Mouse (Mus musculus) heart, postnatal 0 days (tissue): ENCODE results near the gene A730061H03Rik. TPM values are rescaled to one million over a fixed set of nuclear protein-coding genes. Genes with fewer than 3 reads are reported as not detected.

Experiments used
- ATAC-seq: fragments of 200-750 bp; cut with Nextera tagmentation; 2 replicates; pipeline ENCODE4 v1.8.0; 2017; ENCODE audit warnings: low read depth, moderate number of reproducible peaks, moderate library complexity; ENCODE audit not compliant: insufficient read depth
- DNase-seq: peaks from one replicate; pipeline ENCODE4 v3.0.0-alpha.2; 2016; ENCODE audit warnings: low spot score
- H3K27ac ChIP-seq: fragments of 300-500 bp; sonication (generic); 2 replicates; pipeline ENCODE4 v1.5.1; 2014; ENCODE audit warnings: low read depth, mild to moderate bottlenecking
- H3K27me3 ChIP-seq: fragments of 300-500 bp; sonication (generic); 2 replicates; pipeline ENCODE4 v1.6.1; 2014; ENCODE audit warnings: low read length, mixed read lengths; ENCODE audit not compliant: control insufficient read depth, insufficient read depth
- H3K36me3 ChIP-seq: fragments of 300-500 bp; sonication (generic); replicated peaks from 2 replicates; pipeline ENCODE4 v1.6.1; 2014; ENCODE audit warnings: low read length, mixed read lengths; ENCODE audit not compliant: control insufficient read depth, insufficient read depth
- H3K4me1 ChIP-seq: fragments of 300-500 bp; sonication (generic); 2 replicates; pipeline ENCODE4 v1.6.1; 2014; ENCODE audit warnings: antibody characterized with exemption; ENCODE audit not compliant: control insufficient read depth, insufficient read depth
- H3K4me2 ChIP-seq: fragments of 300-500 bp; sonication (generic); 2 replicates; pipeline ENCODE4 v1.6.1; 2014; ENCODE audit warnings: low read depth, mild to moderate bottlenecking, low read length, moderate library complexity
- H3K4me3 ChIP-seq: fragments of 300-500 bp; sonication (generic); 2 replicates; pipeline ENCODE4 v1.5.1; 2014; ENCODE audit warnings: low read depth, low read length
- H3K9ac ChIP-seq: fragments of 300-500 bp; sonication (generic); replicated peaks from 2 replicates; pipeline ENCODE4 v1.6.1; 2014; ENCODE audit warnings: low read depth, low read length, mixed read lengths
- H3K9me3 ChIP-seq: fragments of 300-500 bp; sonication (generic); replicated peaks from 2 replicates; pipeline ENCODE4 v1.6.1; 2016; ENCODE audit warnings: low read length; ENCODE audit not compliant: control insufficient read depth
- CTCF ChIP-seq: IDR thresholded peaks from 2 replicates; pipeline ENCODE4 v1.5.1; 2016; ENCODE audit warnings: antibody characterized with exemption, control low read depth, low read depth
- EP300 ChIP-seq: IDR thresholded peaks from 2 replicates; pipeline ENCODE4 v1.6.1; 2016; ENCODE audit warnings: antibody characterized with exemption, low read depth
- WGBS: fragments of 180-500 bp; shearing (Covaris S2); extraction: QIAGEN DNeasy Blood & Tissue Kit; methylation state at CpG from one replicate; pipeline ENCODE4 v1.1.7; 2014; 5-methylcytosine and 5-hydroxymethylcytosine counted together
- polyA plus RNA-seq: library from polyadenylated mRNA; unstranded; fragments of >200 nt; fragmentation: Nextera tagmentation; extraction: Ambion mirVana; gene quantifications from 2 replicates; pipeline ENCODE4 v1.2.1, GENCODE M21; 2015
- total RNA-seq: library from RNA; depleted of rRNA; stranded (reverse); fragments of >200 nt; gene quantifications from 2 replicates; pipeline ENCODE4 v1.2.3, GENCODE M21; 2014; ENCODE audit warnings: low replicate concordance

A730061H03Rik gene
- total and polyA plus RNA-seq, 2 experiments from 2014 or later = 1.4 to 15.5 TPM

DNA sequence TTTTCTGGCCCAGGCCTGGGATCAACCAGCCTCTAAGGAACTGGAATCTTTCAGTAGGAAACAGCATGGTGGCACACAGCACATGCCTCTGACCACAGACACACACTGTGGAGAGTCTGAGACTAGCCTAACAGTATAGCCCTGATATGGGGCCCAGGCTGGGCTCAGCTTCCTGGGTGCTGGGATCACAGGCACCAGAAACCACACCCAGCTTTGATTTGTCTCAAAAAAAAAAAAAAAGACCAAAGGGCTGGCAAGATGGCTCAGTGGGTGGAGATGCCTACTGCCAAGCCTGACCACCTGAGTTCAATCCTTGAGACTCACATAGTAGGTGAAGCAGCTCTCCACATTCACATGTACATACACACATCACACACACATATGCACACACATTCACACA is 5.6 kb downstream of the A730061H03Rik start:
- no peak overlapping the region for H3K4me3 ChIP-seq
- no peak overlapping the region for H3K27ac ChIP-seq
- H3K4me2 ChIP-seq = no peak overlapping the region
- H3K36me3 ChIP-seq = no peaks in the 10 kb centered on the region; the same call in 1 of the 2 replicates
- no peak for DNase-seq
- TF ChIP-seq CTCF (no peak), EP300 (no peak)
- H3K9me3 ChIP-seq = no peaks in the 10 kb centered on the region
- no peaks in the 10 kb centered on the region for H3K27me3 ChIP-seq
- no peak overlapping the region for H3K9ac ChIP-seq
- H3K4me1 ChIP-seq = no peaks in the 10 kb centered on the region
- ATAC-seq = no peak

DNA sequence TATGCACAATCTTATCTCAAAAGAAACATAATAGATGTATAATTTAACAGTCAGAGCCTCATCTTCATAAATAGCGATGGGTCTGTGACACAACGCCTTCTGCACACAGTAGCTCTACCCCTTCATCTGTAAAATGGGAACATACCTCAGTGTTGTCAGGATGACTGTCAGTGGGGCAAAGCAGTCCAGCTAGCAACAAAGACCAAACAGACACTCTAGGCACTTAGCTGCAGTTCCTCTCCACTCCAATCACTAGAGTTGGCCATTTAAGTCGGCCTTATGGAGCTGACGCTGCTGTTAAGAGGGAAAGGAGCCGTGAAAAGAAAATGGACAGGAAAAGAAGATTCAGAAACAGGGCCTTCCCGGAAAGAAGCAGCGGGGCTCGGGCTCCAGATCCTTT is 8.4 kb downstream of the A730061H03Rik start:
- Histone ChIP-seq H3K4me2 (no peak overlapping the region), H3K4me1 (no peaks in the 10 kb centered on the region), H3K27ac (no peak overlapping the region), H3K9ac (no peak overlapping the region), H3K9me3 (no peaks in the 10 kb centered on the region), H3K36me3 (peaks cover 27% of the 10 kb centered on the region), H3K27me3 (no peaks in the 10 kb centered on the region), H3K4me3 (no peak overlapping the region)
- TF ChIP-seq EP300 (no peak), CTCF (no peak)
- ATAC-seq (no peak), DNase-seq (no peak)
- WGBS = 87% methylated on average over 8 of the region's 8 CpGs

GRCm38 (mm10) chr14:55551347-55551746 is 8.9 kb downstream of the A730061H03Rik start:
- ATAC-seq = no peak
- H3K4me1 ChIP-seq = no peaks in the 10 kb centered on the region
- no peaks in the 10 kb centered on the region for H3K27me3 ChIP-seq
- no peak for DNase-seq
- no peak overlapping the region for H3K9ac ChIP-seq
- H3K4me3 ChIP-seq = no peak overlapping the region
- TF ChIP-seq CTCF (no peak), EP300 (no peak)
- H3K9me3 ChIP-seq = no peaks in the 10 kb centered on the region
- H3K36me3 ChIP-seq = peaks cover 31% of the 10 kb centered on the region
- no peak overlapping the region for H3K27ac ChIP-seq
- no peak overlapping the region for H3K4me2 ChIP-seq
- 75% methylated on average over 5 of the region's 5 CpGs for WGBS

- Histone ChIP-seq H3K4me2 (no peak overlapping the region), H3K4me3 (no peak overlapping the region), H3K27me3 (no peaks in the 10 kb centered on the region), H3K4me1 (no peaks in the 10 kb centered on the region), H3K27ac (no peak overlapping the region), H3K9ac (no peak overlapping the region), H3K36me3 (peaks cover 43% of the 10 kb centered on the region), H3K9me3 (no peaks in the 10 kb centered on the region)
- ATAC-seq (no peak), DNase-seq (no peak)
- TF ChIP-seq CTCF (no peak), EP300 (no peak)
- 81% methylated on average over 6 of the region's 6 CpGs for WGBS
These were observed 10.0 kb downstream of the A730061H03Rik start for GRCm38 (mm10) chr14:55550191-55550590.

GRCm38 (mm10) chr14:55544334-55544733 is 15.9 kb downstream of the A730061H03Rik start:
- WGBS = 65% methylated on average over 9 of the region's 9 CpGs
- DNase-seq (no peak), ATAC-seq (no peak)
- no peak overlapping the region for H3K4me2 ChIP-seq
- no peak overlapping the region for H3K4me3 ChIP-seq
- H3K4me1 ChIP-seq = peaks cover 13% of the 10 kb centered on the region
- H3K27me3 ChIP-seq = no peaks in the 10 kb centered on the region
- TF ChIP-seq EP300 (no peak), CTCF (no peak)
- H3K27ac ChIP-seq = no peak overlapping the region
- H3K9me3 ChIP-seq = no peaks in the 10 kb centered on the region
- peaks cover 60% of the 10 kb centered on the region for H3K36me3 ChIP-seq
- no peak overlapping the region for H3K9ac ChIP-seq

- no peak for TF ChIP-seq CTCF
- no peak for TF ChIP-seq EP300
- Histone ChIP-seq H3K36me3 (peaks cover 40% of the 10 kb centered on the region), H3K4me1 (peaks cover 13% of the 10 kb centered on the region), H3K27ac (no peak overlapping the region), H3K9me3 (no peaks in the 10 kb centered on the region), H3K4me2 (no peak overlapping the region), H3K27me3 (no peaks in the 10 kb centered on the region), H3K4me3 (no peak overlapping the region), H3K9ac (no peak overlapping the region)
- DNase-seq (no peak), ATAC-seq (no peak)
- 93% methylated on average over 12 of the region's 12 CpGs for WGBS
These were observed 17.9 kb downstream of the A730061H03Rik start for GRCm38 (mm10) chr14:55542268-55542667.
